Mouse (Mus musculus) kidney, embryonic 14.5 days (tissue): ENCODE measurements around the gene Il10ra. TPM values are rescaled to one million over a fixed set of nuclear protein-coding genes. Genes with fewer than 3 reads are reported as not detected.

Source experiments
- ATAC-seq: fragments of 200-750 bp; cut with Nextera tagmentation; 2 replicates; pipeline ENCODE4 v1.8.0; 2017; ENCODE audit warnings: moderate number of reproducible peaks, mild to moderate bottlenecking, moderate TSS enrichment, moderate library complexity; ENCODE audit not compliant: low FRiP score, low TSS enrichment
- H3K27ac ChIP-seq: fragments of 300-500 bp; sonication (generic); 2 replicates; pipeline ENCODE4 v1.5.1; 2014; ENCODE audit warnings: low read depth, mild to moderate bottlenecking, low read length, moderate library complexity, mixed read lengths
- H3K27me3 ChIP-seq: fragments of 300-500 bp; sonication (generic); 2 replicates; pipeline ENCODE4 v1.6.1; 2014; ENCODE audit warnings: mild to moderate bottlenecking, low read length; ENCODE audit not compliant: control insufficient read depth, insufficient read depth
- H3K36me3 ChIP-seq: fragments of 300-500 bp; sonication (generic); 2 replicates; pipeline ENCODE4 v1.6.1; 2014; ENCODE audit warnings: low read length, mixed read lengths; ENCODE audit not compliant: control insufficient read depth, insufficient read depth
- H3K4me1 ChIP-seq: fragments of 300-500 bp; sonication (generic); 2 replicates; pipeline ENCODE4 v1.6.1; 2014; ENCODE audit warnings: low read length, mixed read lengths; ENCODE audit not compliant: control insufficient read depth, insufficient read depth
- H3K4me2 ChIP-seq: fragments of 300-500 bp; sonication (generic); replicated peaks from 2 replicates; pipeline ENCODE4 v1.6.1; 2014; ENCODE audit warnings: low read depth, mild to moderate bottlenecking, low read length
- H3K4me3 ChIP-seq: fragments of 300-500 bp; sonication (generic); 2 replicates; pipeline ENCODE4 v1.5.1; 2014; ENCODE audit warnings: mild to moderate bottlenecking, low read length
- H3K9ac ChIP-seq: fragments of 300-500 bp; sonication (generic); 2 replicates; pipeline ENCODE4 v1.6.1; 2014; ENCODE audit warnings: low read depth, mild to moderate bottlenecking, low read length, moderate library complexity
- H3K9me3 ChIP-seq: fragments of 300-500 bp; sonication (generic); 2 replicates; pipeline ENCODE4 v1.6.1; 2016; ENCODE audit warnings: low read length; ENCODE audit not compliant: control insufficient read depth
- WGBS: fragments of 180-500 bp; shearing (Covaris S2); extraction: QIAGEN DNeasy Blood & Tissue Kit; methylation state at CpG from one replicate; pipeline ENCODE4 v1.1.7; 2014; 5-methylcytosine and 5-hydroxymethylcytosine counted together
- polyA plus RNA-seq: library from polyadenylated mRNA; unstranded; fragments of >200 nt; fragmentation: Nextera tagmentation; extraction: Ambion mirVana; gene quantifications from 2 replicates; pipeline ENCODE4 v1.2.1, GENCODE M21; 2014

Gene Il10ra
- polyA plus RNA-seq, 1 experiment from 2014 or later: 0.97 TPM

- no peak for ATAC-seq
These were observed 870 bp downstream of the Il10ra start for GRCm38 (mm10) chr9:45268079-45268478.

GRCm38 (mm10) chr9:45267099-45267498 is 1.9 kb downstream of the Il10ra start:
- ATAC-seq: no peak
- H3K27me3 ChIP-seq: peaks cover 24% of the 10 kb centered on the region; the same call in 1 of the 2 replicates
- WGBS: 89% methylated on average over 4 of the region's 4 CpGs
- H3K9me3 ChIP-seq: no peaks in the 10 kb centered on the region
- no peaks in the 10 kb centered on the region for H3K36me3 ChIP-seq
- no peak overlapping the region for H3K4me2 ChIP-seq
- no peak overlapping the region for H3K27ac ChIP-seq
- no peak overlapping the region for H3K9ac ChIP-seq
- no peaks in the 10 kb centered on the region for H3K4me1 ChIP-seq
- no peak overlapping the region for H3K4me3 ChIP-seq

More at GRCm38 (mm10) chr9:45268079-45268478, 870 bp downstream of the Il10ra start:
- no peak overlapping the region for H3K9ac ChIP-seq
- H3K27me3 ChIP-seq: peaks cover 24% of the 10 kb centered on the region; the same call in 1 of the 2 replicates
- no peaks in the 10 kb centered on the region for H3K36me3 ChIP-seq
- no peak overlapping the region for H3K4me3 ChIP-seq
- H3K9me3 ChIP-seq: no peaks in the 10 kb centered on the region
- no peak overlapping the region for H3K4me2 ChIP-seq
- H3K4me1 ChIP-seq: no peaks in the 10 kb centered on the region
- H3K27ac ChIP-seq: no peak overlapping the region
- WGBS: 48% methylated on average over 4 of the region's 4 CpGs

- no peak overlapping the region for H3K27ac ChIP-seq
- no peak for ATAC-seq
- no peak overlapping the region for H3K4me3 ChIP-seq
- no peaks in the 10 kb centered on the region for H3K27me3 ChIP-seq
- H3K9ac ChIP-seq: no peak overlapping the region
- H3K4me2 ChIP-seq: no peak overlapping the region
- H3K9me3 ChIP-seq: no peaks in the 10 kb centered on the region
- no peaks in the 10 kb centered on the region for H3K36me3 ChIP-seq
- WGBS: 51% methylated on average over 5 of the region's 5 CpGs
- no peaks in the 10 kb centered on the region for H3K4me1 ChIP-seq
These were observed 7.1 kb downstream of the Il10ra start for GRCm38 (mm10) chr9:45261872-45262271.

- ATAC-seq: no peak
- no peaks in the 10 kb centered on the region for H3K27me3 ChIP-seq
- no peak overlapping the region for H3K9ac ChIP-seq
- no peak overlapping the region for H3K4me2 ChIP-seq
- 67% methylated on average over 4 of the region's 4 CpGs for WGBS
- no peaks in the 10 kb centered on the region for H3K36me3 ChIP-seq
- no peak overlapping the region for H3K27ac ChIP-seq
- H3K4me1 ChIP-seq: no peaks in the 10 kb centered on the region
- H3K4me3 ChIP-seq: no peak overlapping the region
- H3K9me3 ChIP-seq: no peaks in the 10 kb centered on the region
These were observed 7.5 kb downstream of the Il10ra start for GRCm38 (mm10) chr9:45261466-45261865.

GRCm38 (mm10) chr9:45259065-45259464 is 9.9 kb downstream of the Il10ra start:
- no peak for ATAC-seq
- 69% methylated on average over 13 of the region's 13 CpGs for WGBS
- H3K9ac ChIP-seq: no peak overlapping the region
- H3K4me1 ChIP-seq: no peaks in the 10 kb centered on the region
- H3K4me3 ChIP-seq: no peak overlapping the region
- H3K27me3 ChIP-seq: no peaks in the 10 kb centered on the region
- no peaks in the 10 kb centered on the region for H3K36me3 ChIP-seq
- no peak overlapping the region for H3K27ac ChIP-seq
- H3K4me2 ChIP-seq: no peak overlapping the region
- H3K9me3 ChIP-seq: no peaks in the 10 kb centered on the region

- 84% methylated on average over 5 of the region's 5 CpGs for WGBS
- H3K9me3 ChIP-seq: no peaks in the 10 kb centered on the region
- no peak overlapping the region for H3K4me3 ChIP-seq
- H3K9ac ChIP-seq: no peak overlapping the region
- no peak for ATAC-seq
- no peaks in the 10 kb centered on the region for H3K36me3 ChIP-seq
- no peak overlapping the region for H3K4me2 ChIP-seq
- no peaks in the 10 kb centered on the region for H3K4me1 ChIP-seq
- no peak overlapping the region for H3K27ac ChIP-seq
- H3K27me3 ChIP-seq: no peaks in the 10 kb centered on the region
These were observed 13.0 kb downstream of the Il10ra start for GRCm38 (mm10) chr9:45255967-45256366.

- no peak overlapping the region for H3K4me3 ChIP-seq
- no peaks in the 10 kb centered on the region for H3K4me1 ChIP-seq
- no peaks in the 10 kb centered on the region for H3K36me3 ChIP-seq
- H3K27me3 ChIP-seq: no peaks in the 10 kb centered on the region
- H3K9me3 ChIP-seq: no peaks in the 10 kb centered on the region
- no peak overlapping the region for H3K27ac ChIP-seq
- no peak overlapping the region for H3K4me2 ChIP-seq
- H3K9ac ChIP-seq: no peak overlapping the region
- 86% methylated on average over 4 of the region's 4 CpGs for WGBS
- ATAC-seq: no peak
These were observed 13.5 kb downstream of the Il10ra start for GRCm38 (mm10) chr9:45255431-45255830.

- Histone ChIP-seq H3K36me3 (no peaks in the 10 kb centered on the region), H3K4me3 (no peak overlapping the region), H3K27ac (no peak overlapping the region), H3K9me3 (no peaks in the 10 kb centered on the region), H3K27me3 (no peaks in the 10 kb centered on the region), H3K9ac (no peak overlapping the region), H3K4me2 (no peak overlapping the region), H3K4me1 (no peaks in the 10 kb centered on the region)
- no peak for ATAC-seq
- WGBS: 69% methylated on average over 4 of the region's 4 CpGs
These were observed 14.3 kb downstream of the Il10ra start for GRCm38 (mm10) chr9:45254605-45255004.

GRCm38 (mm10) chr9:45254021-45254420 is 14.9 kb downstream of the Il10ra start:
- Histone ChIP-seq H3K4me3 (no peak overlapping the region), H3K27ac (no peak overlapping the region), H3K4me2 (no peak overlapping the region), H3K9ac (no peak overlapping the region), H3K4me1 (no peaks in the 10 kb centered on the region), H3K36me3 (no peaks in the 10 kb centered on the region), H3K9me3 (no peaks in the 10 kb centered on the region), H3K27me3 (no peaks in the 10 kb centered on the region)
- no peak for ATAC-seq
- WGBS: 35% methylated on average over 6 of the region's 6 CpGs
